Mouse (Mus musculus) spleen, embryonic (tissue): ENCODE results near the gene Ttll3.

ENCODE experiments used
- CTCF ChIA-PET: fragments of 350-600 bp; sonication (Branson Sonifier 250); formaldehyde crosslinking; loops from one replicate; lab custom pipeline; 2022; lab: Charles Lee

Gene Ttll3

DNA sequence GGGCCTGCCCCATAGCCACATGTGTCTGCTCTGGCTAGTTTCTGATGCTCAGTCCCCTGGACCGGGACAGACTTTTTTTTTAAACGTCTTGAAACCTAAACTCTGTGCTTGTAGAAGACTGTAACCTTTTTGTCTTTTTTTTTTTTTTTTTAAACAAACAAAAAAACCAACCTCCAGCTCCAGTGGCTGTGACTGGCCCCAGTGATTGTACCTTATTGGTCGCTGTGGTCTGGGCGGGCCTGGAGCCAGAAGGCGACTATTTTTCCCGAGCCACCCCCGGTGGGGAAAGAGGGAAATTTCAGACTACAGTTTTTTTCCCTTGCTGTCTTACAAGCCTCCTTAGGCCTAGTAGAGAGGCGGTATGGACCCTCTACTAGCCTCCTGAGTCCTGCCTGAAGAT is at the start of gene Ttll3:
Gene Ttll3 (plus strand): TSS at position 301 of the 400 bp plus-strand sequence.
- CTCF ChIA-PET: interaction anchor here (0.7 kb wide), 1 partner anchor 55 kb away, joined by 3 read pairs; no protein-coding TSS in a partner anchor

DNA sequence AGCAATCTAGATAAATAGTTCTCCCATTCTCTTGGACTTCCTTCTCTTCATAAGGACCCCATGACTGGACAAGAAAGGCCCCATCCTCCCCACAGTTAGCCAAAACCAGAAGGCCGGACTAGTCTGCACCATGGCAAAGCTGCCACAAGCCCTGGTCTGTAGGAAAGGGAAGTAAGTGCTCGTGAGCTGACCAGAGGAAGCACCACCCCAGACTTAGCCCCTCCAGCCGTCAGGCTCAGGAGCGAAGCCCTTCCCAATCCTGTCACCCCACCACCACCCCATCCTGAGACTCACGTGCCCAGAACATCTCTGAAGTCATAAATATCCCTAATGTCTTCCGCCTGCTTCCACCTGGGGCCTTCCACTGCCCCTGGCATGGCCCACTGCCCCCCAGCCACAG is 47.5 kb upstream of the Ttll3 start:
- CTCF ChIA-PET: no interaction called here

DNA sequence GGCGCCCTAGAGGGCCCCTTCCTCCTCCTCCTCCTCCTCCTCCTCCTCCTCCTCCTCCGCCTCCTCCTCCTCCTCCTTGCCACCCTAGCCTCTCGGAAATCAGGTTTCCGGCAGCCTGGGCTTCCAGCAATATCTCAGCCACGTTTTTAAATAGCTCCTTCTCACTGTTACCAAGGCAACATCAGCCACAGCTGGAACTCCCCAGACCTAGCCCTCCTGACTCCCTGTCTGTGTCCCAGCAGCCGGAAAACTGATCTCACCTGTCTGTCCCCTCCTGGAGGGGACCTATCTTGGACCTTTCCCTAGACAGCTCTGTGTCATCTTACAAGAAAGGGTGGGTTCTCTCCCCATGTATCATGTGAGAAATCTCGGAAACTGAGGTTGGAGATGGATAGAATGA is 46.8 kb upstream of the Ttll3 start:
- CTCF ChIA-PET: no interaction called here

DNA sequence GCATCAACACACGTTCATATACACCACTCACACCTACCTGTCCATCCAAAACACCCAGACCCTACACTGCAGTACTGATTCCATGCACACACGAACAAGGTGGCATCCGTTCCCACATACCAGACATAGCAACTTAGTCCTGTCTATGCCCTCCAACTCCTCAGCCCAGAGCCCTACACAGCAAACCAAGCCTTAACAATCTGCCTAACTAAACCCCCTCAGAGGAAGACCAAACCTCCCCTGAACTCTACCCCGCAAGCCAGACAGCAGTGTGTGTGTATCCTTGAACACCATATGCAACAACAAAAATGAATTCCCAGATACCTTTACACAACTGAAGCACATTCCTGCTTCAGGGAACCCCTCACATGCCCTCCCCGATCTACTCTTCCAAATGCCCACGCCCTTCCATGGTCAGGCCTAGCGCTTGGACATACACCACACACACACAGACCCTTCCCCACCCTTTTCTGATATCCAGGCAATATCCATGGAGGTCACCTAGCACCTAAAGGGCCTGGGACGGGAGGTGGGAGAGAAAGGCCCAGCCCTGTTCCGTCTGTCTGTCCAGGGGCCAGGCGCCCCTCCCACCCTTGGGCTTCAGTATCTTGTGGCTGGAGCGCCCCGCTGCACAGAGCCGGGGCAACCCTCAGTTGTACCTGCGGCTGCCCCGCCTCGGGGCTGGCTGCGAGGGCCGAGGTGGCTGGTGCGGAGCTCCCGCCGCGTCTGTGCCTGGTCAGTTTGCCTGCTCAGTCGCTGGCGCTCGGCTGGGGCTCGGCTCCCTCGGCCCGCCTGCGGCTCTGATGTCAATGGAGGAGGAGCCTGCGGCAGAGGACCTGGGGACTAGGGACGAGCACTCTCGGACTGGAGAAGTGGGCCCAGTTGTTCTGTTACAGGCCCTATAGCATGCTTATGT is 45.6 kb upstream of the Ttll3 start, which contains the start of gene Camk1:
Gene Camk1 (minus strand): TSS at position 808 of the 916 bp plus-strand sequence.
- CTCF ChIA-PET: no interaction called here

DNA sequence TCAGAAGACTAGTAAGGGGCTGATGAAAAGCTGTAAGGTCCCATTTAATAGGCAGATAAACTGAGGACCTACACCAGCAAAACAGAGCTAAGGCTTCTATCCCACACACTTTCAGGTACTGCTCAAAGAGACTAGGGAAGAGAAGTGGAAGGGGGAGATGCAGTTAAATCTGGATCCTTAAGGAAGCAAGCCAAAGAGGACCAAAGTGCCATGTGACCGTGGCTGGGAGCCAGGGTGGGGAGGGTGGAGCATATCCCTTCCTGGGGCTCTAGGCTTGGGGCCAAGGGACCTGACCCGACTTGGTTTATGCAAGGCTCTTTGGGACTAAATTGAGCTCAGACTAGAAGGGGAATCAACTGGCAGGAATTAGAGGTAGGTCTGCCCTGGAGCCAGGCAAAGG is 44.7 kb upstream of the Ttll3 start:
- CTCF ChIA-PET: no interaction called here

DNA sequence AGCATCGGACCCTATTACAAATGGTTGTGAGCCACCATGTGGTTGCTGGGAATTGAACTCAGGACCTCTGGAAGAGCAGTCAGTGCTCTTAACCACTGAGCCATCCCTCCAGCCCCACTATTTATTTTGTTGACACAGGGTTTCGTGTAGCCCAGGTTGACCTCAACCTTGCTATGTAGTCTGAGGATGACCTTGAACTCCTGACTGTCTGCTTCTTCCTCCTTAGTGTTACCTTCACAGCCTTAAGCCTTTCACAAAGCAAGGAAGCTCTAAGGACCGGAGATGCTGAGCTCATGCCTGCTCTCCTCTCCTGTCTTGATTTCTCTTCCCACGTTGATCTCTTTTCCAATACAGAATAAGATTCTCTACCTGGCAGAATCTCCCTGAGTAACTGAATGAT is 42.2 kb upstream of the Ttll3 start:
- CTCF ChIA-PET: no interaction called here

DNA sequence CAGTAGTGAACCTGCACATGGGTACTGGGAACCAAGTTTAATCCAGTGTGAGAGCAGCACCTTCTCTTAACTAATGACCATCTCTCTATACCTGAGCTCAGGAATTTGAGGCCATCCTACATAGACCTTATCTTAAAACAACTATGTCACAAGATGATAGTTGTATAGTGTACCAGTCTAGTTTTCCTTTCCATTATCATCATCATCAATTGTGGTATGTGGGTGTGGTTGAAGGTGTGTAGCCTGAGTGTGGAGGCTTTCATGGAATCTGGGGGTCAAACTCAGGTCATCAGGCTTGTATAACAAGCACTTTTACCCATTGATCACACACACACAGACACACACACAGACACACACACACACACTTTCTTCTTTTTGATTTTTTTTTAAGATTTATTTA is 38.5 kb upstream of the Ttll3 start:
- CTCF ChIA-PET: no interaction called here

DNA sequence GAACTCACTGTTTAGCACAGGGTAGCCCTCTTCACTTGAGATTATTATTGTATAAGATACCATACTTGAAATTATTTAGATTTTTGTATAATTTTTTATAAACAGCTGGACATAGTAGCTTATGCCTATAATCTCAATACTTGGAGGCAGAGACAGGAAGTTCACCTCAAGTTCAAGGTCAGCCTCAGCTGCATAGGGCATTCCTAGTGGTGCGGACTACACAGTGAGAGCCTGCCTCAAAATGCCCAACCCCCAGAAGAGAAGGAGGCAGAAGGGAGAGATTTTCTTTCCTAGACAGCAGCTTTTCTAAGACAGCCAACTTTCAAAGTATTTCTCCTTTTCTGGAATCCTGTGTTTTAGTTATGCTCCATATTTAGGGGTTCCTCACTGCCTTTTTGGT is 37.9 kb upstream of the Ttll3 start:
- CTCF ChIA-PET: no interaction called here

DNA sequence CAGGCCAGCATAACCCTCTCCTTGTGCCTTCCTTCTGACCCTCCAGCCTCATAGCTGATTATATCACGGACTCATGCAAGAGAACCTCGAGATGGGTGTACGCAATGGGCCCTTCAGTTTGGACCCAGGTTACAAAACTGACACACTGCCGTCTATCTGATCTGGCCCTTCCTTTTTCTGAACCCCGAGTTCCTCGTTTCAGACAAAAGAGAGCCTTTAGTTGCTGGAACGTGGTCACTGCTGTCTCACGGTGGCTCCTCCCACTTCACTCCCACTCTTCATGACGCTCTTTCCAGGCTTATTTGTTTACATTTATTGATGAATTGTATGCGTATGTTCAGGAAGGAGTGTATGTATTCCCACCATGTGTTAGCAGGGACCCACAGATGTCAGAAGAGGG is 37.4 kb upstream of the Ttll3 start:
- CTCF ChIA-PET: no interaction called here

DNA sequence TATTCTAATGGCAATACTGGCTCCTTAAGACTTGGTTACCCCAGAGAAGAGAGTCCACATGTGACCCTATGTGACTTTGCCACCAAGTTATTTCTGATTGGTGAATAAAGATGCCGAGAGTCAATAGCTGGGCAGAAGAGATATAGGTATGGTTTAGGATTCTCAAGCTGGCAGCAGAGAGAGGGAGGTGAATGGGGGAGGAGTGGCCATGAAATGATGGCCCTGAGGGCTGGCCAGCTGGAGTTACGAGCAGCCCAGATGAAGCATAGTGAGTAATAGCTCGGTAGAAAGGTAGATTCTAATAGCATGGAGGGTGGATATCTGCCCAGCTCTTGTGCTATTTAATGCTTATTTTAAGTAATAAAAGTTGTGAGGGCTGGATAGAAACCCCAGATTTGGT is 36.2 kb upstream of the Ttll3 start:
- CTCF ChIA-PET: no interaction called here

DNA sequence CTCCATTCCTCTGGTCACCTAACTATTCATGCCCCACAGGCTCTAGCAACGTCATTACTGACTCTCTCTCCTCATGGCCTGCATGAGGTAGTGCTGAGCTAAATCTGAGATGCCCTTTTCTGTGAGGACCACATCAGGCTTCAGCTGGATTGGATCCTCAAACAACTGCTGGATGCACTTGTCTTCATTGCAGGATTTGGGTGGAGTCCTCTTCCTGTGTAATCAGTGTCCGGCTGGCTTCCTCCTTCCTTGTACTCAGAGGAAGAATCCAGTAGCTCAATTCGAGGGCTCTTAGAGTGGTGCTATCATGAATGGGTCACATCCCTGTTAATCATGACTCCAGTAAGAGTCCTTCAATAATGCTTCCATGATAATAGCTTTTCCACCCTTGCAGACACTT is 35.4 kb upstream of the Ttll3 start:
- CTCF ChIA-PET: no interaction called here

DNA sequence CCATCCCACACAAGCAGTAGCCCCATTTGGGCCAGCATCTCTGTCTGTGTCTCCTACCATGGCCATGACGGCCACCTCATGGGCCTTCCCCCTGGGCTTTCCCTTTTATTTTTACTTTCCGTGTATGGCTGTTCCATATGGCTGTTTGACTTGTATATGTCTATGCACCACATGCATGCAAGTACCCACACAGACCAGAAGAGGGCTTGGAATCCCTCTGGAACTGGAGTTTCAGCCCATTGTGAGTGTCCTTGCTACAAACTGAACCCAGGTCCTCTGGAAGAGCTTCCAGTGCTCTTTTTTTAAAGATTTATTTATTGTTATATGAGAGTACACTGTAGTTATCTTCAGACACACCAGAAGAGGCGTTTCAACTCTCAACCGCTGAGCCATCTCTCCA is 27.6 kb upstream of the Ttll3 start:
- CTCF ChIA-PET: no interaction called here

DNA sequence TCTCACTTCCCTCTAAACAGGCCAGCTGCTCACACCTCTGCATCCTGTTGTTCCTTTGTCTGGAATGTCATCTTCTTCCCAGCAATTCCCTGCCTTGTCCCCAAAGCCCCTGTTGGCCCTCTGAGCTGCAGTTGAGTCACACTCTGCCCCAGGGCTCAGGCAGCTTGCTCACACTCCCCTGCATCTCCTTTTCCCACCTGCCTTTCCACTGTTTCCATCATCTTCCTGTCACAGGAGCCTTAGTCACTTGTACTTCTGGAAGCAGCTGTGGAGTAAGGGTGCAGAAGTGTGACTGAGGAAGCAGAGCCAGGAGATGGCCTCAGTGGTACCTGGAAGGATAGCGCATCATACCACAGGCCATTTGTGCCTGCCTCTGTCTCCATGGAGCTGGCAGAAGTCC is 26.8 kb upstream of the Ttll3 start:
- CTCF ChIA-PET: no interaction called here

DNA sequence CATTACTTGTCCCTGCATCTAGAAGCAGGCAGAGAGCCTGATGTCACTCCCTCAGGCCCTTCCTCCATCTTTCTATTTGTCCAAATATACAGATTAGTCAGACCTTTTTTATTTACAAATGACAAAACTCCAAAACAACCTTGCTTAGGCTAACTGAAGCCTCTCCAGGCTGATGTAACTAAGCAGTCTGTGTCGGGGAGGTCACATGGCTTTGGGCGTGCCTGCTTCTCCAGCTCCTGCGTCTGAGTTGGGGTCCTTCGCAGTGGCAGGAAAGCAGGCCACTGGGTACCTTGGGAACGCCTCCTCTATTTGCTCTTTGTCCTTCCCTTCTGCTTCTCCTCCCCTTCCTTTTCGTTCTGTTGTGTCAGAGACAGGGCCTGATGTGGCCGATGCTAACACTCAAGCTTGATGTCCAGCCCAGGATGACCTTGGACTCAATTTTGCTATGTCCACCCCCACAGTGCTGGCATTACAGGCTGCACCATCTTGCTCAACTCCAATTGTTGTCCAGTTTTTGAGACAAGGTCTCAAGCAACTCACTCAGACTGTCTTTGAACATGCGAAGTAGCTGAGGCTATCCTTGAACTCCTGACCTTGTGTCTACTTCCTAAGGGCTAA is 24.4 kb upstream of the Ttll3 start:
- CTCF ChIA-PET: no interaction called here

DNA sequence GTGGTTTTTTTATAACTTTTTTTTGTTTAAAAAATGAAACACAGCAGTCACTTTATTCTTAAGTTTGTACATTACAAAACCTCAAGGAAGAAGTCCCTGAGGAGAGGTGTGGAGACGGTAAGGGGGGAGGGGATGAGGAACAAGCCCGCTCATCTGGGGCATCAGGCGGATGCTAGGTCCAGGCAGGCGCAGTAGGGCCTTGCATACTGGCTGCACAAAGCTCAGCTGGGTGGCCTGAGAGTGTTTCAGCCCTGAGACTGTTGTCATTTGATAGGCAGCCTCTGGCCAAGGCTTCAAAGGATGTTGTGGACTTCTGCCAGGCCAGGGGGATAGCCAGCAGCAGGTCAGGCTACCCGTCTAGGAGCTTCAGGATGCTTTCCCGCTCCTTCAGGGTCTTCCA is 22.4 kb upstream of the Ttll3 start:
- CTCF ChIA-PET: no interaction called here

DNA sequence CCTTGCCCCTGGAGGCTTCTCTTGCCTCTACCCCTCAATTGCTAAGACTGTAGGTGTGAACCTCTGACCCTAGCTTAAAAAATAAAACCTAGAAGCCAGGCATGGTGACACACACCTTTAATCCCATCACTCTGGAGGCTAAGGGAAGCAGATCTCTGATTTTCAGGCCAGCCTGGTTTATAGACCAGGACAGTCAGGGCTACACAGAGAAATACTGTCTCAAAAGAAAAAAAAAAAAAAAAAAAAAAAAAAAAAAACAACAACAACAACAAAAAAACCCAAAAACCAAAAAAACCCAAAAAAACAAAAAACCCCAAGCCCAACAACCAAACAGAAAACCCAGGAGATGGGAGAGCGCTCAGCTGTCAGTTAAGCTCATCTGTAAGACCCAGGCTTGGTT is 21.5 kb upstream of the Ttll3 start:
- CTCF ChIA-PET: no interaction called here

DNA sequence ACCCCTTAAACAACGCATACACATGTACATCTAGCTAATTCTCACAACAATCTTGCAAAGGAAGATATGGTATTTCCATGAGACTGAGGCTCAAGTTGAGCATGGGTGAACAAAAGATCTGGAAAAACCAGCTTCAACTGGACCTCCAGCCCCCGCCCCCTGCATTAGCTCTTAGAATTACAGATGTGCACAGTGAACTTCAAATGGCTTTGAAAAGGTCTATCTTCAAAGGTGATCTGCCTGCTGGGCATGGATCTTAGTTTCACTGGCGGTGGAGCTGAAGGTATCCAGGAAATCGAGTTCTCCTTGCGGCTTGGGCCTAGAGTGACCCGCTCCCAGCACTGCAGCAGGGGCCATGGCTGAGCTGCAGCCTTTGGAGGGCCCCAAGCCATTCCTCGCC is 20.9 kb upstream of the Ttll3 start:
- CTCF ChIA-PET: no interaction called here

DNA sequence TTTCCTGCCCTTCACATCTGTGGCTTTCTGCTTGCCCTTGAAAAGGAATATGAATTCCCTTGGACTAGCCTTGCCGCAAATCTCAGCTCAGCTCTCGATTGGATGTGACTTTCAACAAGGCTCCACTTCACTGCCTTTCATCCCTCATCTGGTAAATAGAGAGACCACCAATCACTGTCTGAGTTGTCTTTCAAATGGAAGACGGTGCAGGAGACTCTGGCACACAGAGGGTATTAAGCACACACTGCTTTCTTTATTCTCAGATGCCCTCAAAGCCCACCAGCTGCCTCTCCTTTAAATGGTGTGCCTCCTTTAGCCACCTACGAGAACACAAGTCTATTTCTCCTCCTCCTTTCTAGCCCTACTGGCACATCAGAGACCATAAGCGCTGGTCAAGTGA is 20.5 kb upstream of the Ttll3 start:
- CTCF ChIA-PET: no interaction called here

DNA sequence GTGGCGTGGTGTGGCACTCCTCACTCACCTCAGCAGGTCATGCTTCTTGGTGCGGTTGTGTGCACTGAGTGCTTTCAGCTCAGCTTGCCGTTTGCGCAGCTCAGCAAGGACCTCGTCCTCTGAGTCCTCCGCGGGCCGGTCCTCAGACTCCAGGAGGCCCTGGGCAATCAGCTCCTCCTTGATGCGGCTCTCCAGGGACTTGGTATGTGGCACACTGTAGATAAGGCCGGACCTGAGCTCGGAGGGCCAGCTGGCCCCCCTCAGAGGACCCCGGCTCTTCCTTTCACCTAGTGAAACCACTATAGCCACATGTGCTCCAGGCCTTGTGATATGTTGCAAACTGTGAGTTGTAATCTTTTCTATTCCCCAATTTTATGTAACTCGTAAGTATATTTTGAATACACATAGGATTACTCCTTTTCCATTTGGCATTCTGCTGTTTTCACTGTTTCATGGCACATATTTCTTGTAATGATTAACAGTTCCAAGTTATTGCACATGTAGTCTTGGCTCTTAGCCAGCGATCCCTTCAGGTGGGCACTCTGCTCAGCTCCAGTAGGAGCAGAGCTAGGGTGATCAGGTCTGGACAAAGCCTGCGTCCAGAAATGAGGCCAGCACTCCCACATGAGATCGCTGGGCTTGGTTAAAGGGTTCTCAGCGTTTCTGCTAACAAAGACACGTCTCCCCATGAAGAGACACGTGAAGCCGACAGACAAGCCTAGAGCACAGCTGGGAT is 18.7 kb upstream of the Ttll3 start:
- CTCF ChIA-PET: interaction anchor here (1.1 kb wide), 1 partner anchor 8 kb away, joined by 3 read pairs; no protein-coding TSS in a partner anchor

DNA sequence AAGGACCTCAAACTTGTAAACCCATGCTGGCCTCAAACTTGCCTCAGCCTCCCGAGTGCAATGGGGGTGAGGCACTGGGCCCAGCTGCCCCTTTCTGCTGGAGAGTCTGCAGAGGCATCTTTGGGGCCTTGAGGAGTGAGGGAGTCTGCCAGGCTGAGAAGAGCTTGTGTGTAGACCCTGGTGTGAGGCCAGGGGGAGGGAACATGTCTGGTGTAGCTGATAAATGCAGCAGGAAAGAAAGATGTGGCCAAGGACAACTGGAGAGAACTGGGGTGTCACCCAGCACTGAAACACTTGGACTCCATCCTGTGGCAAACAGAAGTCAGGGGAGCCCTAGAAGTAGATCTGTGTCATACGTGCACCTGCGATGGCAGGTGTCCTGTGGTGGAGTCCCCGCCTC is 15.6 kb upstream of the Ttll3 start:
- CTCF ChIA-PET: no interaction called here

DNA sequence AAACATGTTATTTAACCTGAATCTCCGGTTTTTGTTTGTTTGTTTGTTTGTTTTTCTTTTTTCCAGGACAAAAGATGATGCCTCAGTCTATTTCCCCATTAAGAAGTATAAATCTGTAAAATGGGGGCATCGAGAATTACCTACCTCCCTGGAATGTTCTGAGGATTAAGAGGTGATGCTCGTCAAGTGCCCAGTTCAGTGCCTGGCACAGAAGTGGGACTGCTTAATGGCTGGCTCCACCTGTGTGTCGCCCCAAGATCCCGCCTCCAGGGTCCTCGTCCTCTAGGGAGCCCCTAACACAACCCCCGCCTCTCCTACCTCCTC is 11.9 kb upstream of the Ttll3 start:
- CTCF ChIA-PET: interaction anchor here (0.6 kb wide), 1 partner anchor 141 kb away, joined by 4 read pairs; no protein-coding TSS in a partner anchor
